Mouse (Mus musculus) ES-Bruce4 (cell line): Measurements from ENCODE around the gene Ercc6l2.

Experiments used
- CTCF ChIP-seq: IDR thresholded peaks from one replicate; pipeline ENCODE4 v1.8.1; 2011; ENCODE audit warnings: low read depth, low read length
- EP300 ChIP-seq: IDR thresholded peaks from 2 replicates; pipeline ENCODE4 v1.6.1; 2011; ENCODE audit warnings: low read depth, low read length; ENCODE audit not compliant: insufficient read depth
- POLR2A ChIP-seq: IDR thresholded peaks from one replicate; pipeline ENCODE4 v1.8.1; 2011; ENCODE audit warnings: low read length; ENCODE audit not compliant: insufficient read depth

DNA sequence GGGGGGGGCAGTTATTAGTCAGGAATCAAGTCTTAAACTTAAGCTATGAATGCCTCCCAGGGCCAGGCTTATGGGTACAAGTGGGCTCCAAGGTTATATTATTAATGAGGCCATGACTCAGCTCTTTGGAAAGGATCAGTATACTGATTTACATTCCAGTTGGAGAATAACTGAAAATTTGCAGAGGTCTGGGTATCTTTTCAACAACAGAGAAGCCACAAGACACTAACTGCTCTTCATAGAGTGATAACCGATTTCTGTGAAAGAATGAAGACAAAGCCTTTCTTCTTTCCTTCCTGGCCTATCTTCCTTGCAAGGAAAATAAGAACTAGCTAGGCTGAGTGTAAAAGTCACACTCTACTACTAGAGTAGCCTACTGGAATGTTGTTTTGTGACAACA, 100.6 kb downstream of the Ercc6l2 start:
- TF ChIP-seq EP300, result no peak
- no peak for TF ChIP-seq CTCF
- TF ChIP-seq POLR2A, result no peak
